Comparison of ENCODE assay signal across 8 mouse cellular contexts in genomic region chr11:21998141-21999047, GRCm38 (mm10). TPM values are rescaled to one million over a fixed set of nuclear protein-coding genes. Genes with fewer than 3 reads are reported as not detected.
DNase-seq lines count a peak whose midpoint lies in the region; TF ChIP-seq lines count a peak whose summit lies in the region.

No protein-coding gene starts in this region.

- peaks cover 16% of the 10 kb centered on the region for H3K4me1 ChIP-seq in small intestine, adult 2 months (ENCODE audit: control insufficient read depth, insufficient read depth, insufficient read length, low read length)

- H3K36me3 ChIP-seq in small intestine, adult 2 months (ENCODE audit: control insufficient read depth, insufficient read depth, low read length), result no peaks in the 10 kb centered on the region

- 8% methylated on average over 32 of the region's 32 CpGs for WGBS in small intestine, adult 2 months

- no peak for TF ChIP-seq CTCF in small intestine, adult 2 months (IDR thresholded peaks at IDR 0.05; ENCODE audit: extremely low read depth, insufficient read length, insufficient replicate concordance, low read depth, low read length)

- TF ChIP-seq POLR2A in small intestine, adult 2 months (IDR thresholded peaks at IDR 0.05; ENCODE audit: low read depth, low read length), result no peak

- peak; percentile 2 for DNase-seq in cerebellum, adult 11-12 months
- DNase-seq in cerebellum, adult 18-20 months, result no peak
- peak; percentile 30 to 35 for DNase-seq in right cerebral cortex, postnatal 10 days (ENCODE audit: low spot score in 2 of 2)
- no peak for DNase-seq in right cerebral cortex, postnatal 25 days
- peak; percentile 44 to 62 for DNase-seq in kidney, postnatal 36 days
- no peak for DNase-seq in thymus, postnatal 25 days
- no peak for DNase-seq in cerebellum, adult 9-11 months

- peaks cover 98% of the 10 kb centered on the region for H3K27me3 ChIP-seq in small intestine, adult 2 months (ENCODE audit: control insufficient read depth, insufficient read depth, low read length)

- peak overlapping the region; percentile 41 for H3K4me3 ChIP-seq in small intestine, adult 2 months (ENCODE audit: low read depth, low read length)

- H3K27ac ChIP-seq in small intestine, adult 2 months (ENCODE audit: insufficient read depth, low read depth, low read length), result no peak overlapping the region

RNA-seq across cellular contexts. Expression of gene Otx1, which starts 4.3 kb away (rescaled TPM):
- not detected in 2 replicates for polyA plus RNA-seq in small intestine, adult 2 months (2012; rRNA removed)

Comparison
In these comparisons a context has a peak if more than half of its experiments do, and no peak if none do; other contexts are left out.
1. DNase-seq: peak in cerebellum, adult 11-12 months (single experiment), right cerebral cortex, postnatal 10 days (2 of 2) and kidney, postnatal 36 days (2 of 2); none in cerebellum, adult 18-20 months (0 of 2), right cerebral cortex, postnatal 25 days (single experiment), thymus, postnatal 25 days (single experiment) and cerebellum, adult 9-11 months (single experiment).